Mouse (Mus musculus): ENCODE measurements around the gene Ifrd2.
A peak's percentile ranks its signal among the peaks of the same experiment; 100 is the strongest.

Ifrd2 gene

GRCm38 (mm10) chr9:107586974-107587832 lies at the start of gene Ifrd2:
Ifrd2 (plus strand) TSS chr9:107587642.
- peak; percentile 98 for DNase-seq (ENCODE audit: low read depth, low spot score)

GRCm38 (mm10) chr9:107538231-107538630 lies 49.2 kb upstream of the Ifrd2 start:
- no peak for DNase-seq (ENCODE audit: low read depth, low spot score)

DNA sequence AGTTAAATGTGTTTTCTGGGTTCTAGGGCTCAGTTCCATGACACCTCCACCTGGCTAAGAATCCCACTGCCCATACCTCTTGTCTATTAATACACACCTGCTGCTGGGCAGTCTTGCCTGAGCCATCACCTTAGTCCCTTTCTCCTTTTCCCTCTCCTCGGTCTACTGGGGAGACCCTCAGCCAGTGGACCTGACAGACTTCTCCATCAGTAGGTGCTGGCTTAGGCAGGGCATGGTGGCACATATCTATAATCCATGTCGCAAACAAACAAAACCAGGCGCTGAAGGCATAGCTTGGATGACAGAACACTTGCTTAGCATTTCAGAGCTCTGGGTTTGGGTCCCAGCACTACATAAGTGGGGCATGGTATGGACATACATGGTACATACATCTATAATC lies 48.7 kb upstream of the Ifrd2 start:
- no peak for DNase-seq (ENCODE audit: low read depth, low spot score)

DNA sequence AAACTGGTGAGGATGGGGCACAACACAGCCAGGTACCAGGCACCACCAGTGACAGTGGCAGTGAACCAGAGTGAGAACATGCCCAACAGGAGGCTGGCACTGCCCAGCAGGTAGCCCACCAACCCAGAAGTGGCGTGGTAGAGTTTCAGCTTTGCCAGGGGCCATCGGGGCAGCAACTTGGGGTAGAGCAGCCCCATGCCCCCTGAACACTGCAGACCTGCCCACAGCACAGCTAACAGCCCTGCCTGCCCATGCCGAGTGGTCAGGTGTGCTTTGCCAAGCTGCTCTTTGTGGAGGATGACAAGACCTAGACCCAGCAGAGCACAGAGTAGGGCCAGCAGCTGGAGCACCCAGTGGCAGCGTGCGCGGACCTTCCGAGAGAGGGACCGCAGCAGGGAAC lies 47.5 kb upstream of the Ifrd2 start:
- no peak for DNase-seq (ENCODE audit: low read depth, low spot score)

- no peak for DNase-seq (ENCODE audit: low read depth, low spot score)
Measured at GRCm38 (mm10) chr9:107540420-107540819, 47.0 kb upstream of the Ifrd2 start.

DNA sequence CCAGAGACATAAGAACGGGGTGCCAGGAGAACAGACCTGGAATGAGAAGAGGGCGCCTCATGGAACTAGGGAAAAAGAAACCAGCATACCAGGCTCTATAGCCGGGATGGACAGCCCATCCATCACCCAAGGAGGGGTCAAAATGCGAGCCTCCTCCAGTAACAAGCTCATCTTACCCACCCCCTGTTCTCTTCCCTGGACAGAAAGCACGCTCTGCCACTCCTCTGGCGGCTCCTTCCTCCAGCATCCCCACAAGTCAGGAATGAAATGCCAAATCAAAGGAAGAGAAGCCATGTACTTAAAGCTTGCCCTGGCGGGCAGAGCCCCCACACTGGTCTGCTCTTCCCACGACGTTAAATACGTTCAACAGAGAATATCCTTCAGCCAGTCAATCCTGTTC lies 46.4 kb upstream of the Ifrd2 start:
- DNase-seq (ENCODE audit: low read depth, low spot score), result no peak

DNA sequence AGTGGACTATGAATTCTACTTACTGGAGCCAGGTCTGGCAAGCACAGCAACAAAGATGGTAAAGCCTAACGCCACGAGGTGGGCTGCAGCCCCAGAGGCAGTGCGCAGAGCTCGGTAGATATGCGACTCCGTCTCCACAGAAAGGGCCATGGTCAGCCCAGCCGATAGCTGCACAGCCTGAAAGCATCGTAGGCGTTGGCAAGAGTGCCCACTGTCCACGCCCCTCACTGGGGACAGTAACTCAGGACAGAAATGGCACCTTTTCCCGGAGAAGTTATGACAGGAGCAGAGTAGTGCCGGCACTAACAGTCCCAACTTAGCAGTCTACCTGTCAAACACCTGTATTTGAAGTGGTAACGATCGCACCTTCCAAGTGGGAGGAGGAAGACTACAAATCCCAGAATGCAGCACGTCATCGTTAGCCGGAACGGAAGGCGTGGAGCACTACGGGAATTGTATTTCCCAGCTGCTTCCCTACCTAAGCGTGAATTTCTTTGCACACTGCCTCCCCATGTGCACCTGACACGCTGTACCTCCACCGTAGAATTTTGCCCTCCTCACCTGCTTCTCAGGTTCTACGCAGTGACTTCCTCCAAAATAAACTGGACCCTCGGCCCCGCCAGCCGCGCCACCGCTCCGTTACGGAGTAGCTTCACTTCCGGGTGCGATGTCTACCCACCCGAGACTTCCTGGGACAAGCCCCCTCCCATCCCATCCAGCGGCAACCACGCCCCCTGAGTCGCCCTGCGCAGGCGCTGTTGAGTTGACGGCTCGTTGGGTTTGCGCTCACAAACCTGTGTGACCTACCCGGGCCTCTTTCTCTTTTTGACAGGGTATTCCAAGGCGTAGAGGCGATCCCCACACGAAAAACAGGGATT lies 45.7 kb upstream of the Ifrd2 start, which contains the start of the genes Cyb561d2 and Nprl2:
Cyb561d2 (minus strand) TSS at position 720 of the 878 bp plus-strand sequence.
Nprl2 (plus strand) TSS at position 753 of the 878 bp plus-strand sequence.
- peak; percentile 87 for DNase-seq (ENCODE audit: low read depth, low spot score)

DNA sequence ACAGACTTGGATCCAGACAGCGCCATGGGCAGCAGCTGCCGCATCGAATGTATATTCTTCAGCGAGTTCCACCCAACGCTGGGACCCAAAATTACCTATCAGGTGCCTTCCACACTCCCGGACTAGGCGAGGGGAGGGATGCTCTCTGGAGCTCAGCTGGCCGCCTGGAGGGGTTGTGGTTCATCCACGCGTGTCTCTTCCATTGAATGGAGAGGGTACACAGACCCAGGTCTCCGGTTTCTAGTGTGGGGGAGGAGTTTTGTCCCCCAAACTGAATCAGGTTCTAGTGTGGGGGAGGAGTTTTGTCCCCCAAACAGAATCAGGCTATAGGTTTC lies 45.1 kb upstream of the Ifrd2 start:
- no peak for DNase-seq (ENCODE audit: low read depth, low spot score)

GRCm38 (mm10) chr9:107542721-107543120 lies 44.7 kb upstream of the Ifrd2 start:
- DNase-seq (ENCODE audit: low read depth, low spot score), result no peak

- DNase-seq (ENCODE audit: low read depth, low spot score), result no peak
Measured at GRCm38 (mm10) chr9:107543299-107543698, 44.1 kb upstream of the Ifrd2 start.

- no peak for DNase-seq (ENCODE audit: low read depth, low spot score)
Measured at GRCm38 (mm10) chr9:107544196-107544700, 43.2 kb upstream of the Ifrd2 start.

DNA sequence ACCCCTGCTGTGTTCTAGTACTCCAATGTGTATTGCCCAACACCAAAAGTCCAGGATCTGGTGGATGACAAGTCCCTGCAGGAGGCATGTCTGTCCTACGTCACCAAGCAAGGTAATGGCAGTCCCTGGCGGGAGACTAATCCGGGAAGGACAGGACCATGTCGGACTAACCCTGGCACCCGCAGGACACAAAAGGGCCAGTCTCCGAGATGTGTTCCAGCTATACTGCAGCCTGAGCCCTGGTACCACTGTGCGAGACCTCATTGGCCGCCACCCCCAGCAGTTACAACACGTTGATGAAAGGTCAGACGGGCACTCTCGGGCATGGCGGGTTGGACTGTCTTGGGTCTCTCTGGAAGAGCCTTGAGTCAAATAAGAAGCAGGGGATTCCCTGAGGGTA lies 42.7 kb upstream of the Ifrd2 start:
- DNase-seq (ENCODE audit: low read depth, low spot score), result no peak

DNA sequence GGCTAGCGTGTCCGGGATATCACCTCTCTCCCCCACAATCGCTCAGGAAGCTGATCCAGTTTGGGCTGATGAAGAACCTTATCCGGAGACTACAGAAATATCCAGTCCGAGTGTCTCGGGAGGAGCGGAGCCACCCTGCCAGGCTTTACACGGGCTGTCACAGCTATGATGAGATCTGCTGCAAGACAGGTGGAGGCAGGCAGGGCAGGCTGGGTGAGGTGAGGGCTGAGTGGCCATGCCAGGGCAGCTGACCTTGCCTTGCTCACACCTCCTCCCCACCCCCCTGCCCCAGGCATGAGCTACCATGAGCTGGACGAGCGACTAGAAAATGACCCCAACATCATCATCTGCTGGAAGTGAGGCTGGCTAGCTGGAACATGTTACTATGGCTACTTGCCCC lies 42.2 kb upstream of the Ifrd2 start:
- no peak for DNase-seq (ENCODE audit: low read depth, low spot score)

DNA sequence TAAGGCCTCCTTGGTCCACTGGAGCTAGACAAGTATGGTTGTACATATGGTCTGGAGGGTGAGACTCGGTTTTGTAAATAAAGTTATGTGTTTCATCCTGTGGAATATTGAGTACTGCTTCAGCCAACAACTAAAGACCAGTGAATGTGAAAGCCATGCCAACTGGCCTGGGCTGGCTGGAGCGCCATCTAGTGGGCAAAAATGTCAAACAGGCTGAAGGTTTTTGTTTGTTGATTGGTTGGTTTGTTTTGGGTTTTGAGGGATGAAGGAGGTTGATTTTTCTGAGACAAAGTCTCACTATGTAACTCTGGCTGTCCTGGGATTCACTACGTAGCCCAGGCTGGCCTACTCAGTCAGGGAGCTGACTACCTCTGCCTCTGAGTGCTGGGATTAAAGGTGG lies 41.8 kb upstream of the Ifrd2 start:
- DNase-seq (ENCODE audit: low read depth, low spot score), result no peak

- DNase-seq (ENCODE audit: low read depth, low spot score), result peak; percentile 60
Measured at GRCm38 (mm10) chr9:107547026-107547425, 40.4 kb upstream of the Ifrd2 start, which contains the start of gene Zmynd10. Zmynd10 (plus strand) TSS chr9:107547298.

DNA sequence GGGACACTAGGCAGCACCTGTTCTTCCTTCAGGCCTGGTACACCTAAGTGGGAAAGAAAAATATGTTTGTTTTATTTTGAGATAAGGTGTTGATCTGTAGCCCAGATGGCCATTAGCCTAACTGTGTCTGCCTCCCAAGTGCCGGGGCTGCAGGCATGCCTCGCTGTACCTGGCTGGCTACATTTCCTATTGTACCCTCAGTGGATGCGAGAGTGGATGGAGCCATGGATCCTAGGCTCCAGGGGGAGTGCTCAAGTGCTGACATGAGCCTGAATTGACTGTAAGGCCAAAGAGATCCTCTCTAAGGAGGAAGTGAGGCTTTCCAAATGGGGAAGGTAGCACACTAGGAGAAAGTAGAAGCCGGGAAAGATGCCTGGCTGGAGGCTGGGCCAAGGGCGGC lies 39.5 kb upstream of the Ifrd2 start:
- DNase-seq (ENCODE audit: low read depth, low spot score), result no peak

- DNase-seq (ENCODE audit: low read depth, low spot score), result no peak
Measured at GRCm38 (mm10) chr9:107548820-107549219, 38.6 kb upstream of the Ifrd2 start.

GRCm38 (mm10) chr9:107549297-107550074 lies 38.0 kb upstream of the Ifrd2 start:
- DNase-seq (ENCODE audit: low read depth, low spot score), result no peak

DNA sequence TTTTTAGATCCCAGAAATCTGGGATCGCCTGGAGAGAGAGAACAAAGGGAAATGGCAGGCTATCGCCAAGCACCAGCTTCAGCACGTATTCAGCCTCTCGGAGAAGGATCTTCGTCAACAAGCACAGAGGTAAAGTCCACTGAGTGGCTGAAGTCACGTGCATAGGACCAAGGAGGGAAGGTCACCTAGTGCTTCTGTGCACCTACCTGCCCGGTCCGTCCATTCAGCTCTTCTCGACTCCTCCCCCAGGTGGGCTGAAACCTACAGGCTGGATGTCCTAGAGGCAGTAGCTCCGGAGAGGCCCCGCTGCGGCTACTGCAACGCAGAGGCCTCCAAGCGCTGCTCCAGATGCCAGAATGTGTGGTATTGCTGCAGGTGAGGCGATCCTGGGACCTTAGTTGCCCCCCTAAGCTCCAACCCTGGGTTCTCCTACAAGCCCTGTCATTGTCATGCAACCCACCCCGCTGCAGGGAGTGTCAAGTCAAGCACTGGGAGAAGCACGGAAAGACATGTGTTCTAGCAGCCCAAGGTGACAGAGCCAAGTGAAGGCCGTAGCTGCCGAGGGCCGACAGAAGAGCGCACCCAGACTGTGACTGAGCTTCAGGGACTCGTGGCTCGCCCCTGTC lies 36.8 kb upstream of the Ifrd2 start:
- no peak for DNase-seq (ENCODE audit: low read depth, low spot score)

DNA sequence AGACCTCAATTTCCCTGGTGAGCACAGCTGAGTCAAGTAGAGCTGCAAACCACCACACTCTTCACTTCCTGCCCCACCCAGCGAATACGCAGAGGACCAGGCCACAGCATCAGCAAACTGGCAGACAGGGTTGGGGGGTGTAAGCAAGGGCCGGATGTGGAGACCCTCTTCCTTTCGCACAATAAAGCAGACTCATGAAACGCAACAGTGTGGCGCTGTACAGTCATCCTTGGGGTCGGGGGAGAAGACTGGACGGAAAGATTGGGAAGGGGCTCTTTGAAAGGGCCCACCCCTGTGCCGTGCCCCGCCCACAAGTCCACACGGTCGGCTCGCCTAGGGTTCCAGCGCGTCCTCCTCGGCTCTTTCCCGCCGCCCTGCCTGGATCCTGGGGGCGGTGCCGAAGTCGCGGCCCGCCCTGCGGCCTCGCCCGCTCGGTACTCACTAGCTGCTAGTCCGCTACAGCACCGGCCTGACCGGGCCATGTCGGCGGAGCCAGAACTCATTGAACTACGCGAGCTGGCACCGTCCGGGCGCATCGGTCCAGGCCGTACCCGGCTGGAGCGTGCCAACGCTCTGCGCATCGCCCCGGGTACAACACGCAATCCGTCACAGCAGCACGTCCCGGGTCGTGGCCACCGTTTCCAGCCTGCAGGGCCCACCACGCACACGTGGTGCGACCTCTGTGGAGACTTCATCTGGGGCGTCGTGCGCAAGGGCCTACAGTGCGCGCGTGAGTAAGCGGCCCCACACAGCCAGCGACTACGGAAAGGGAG lies 36.1 kb upstream of the Ifrd2 start, which contains the start of gene Rassf1:
Rassf1 (plus strand) TSS at position 439 of the 773 bp plus-strand sequence.
- no peak for DNase-seq (ENCODE audit: low read depth, low spot score)
